Mouse (Mus musculus) adrenal gland, postnatal 4 days (tissue): ENCODE data around the gene Btbd10. TPM values are rescaled to one million over a fixed set of nuclear protein-coding genes. Genes with fewer than 3 reads are reported as not detected.
A peak's percentile ranks its signal among the peaks of the same experiment; 100 is the strongest.

Source experiments
- DNase-seq, 2 experiments: peaks; one replicate each; pipeline ENCODE4 v3.0.0; 2021 to 2022; ENCODE audit warnings: low spot score in 2 of 2, mixed read lengths in 2 of 2
- long read RNA-seq, 2 experiments: library from polyadenylated mRNA; stranded (forward); transcript quantifications; one replicate each; pipeline ENCODE4 v2.0.0; 2021
- total RNA-seq, 2 experiments: library from RNA; stranded (reverse); gene quantifications; 2 replicates each; pipeline ENCODE4 v1.2.3; 2021

Gene Btbd10
- 10 to 100 TPM; 16.7 to 19.3 TPM for total RNA-seq
- long read RNA-seq, experiment 1, transcript Btbd10-203 (9 exons, 2,394 nt): major isoform, 5 of 8 reads
- long read RNA-seq, experiment 1, partial matches to known transcripts: 0 of 8 reads
- long read RNA-seq, experiment 1, other reads (novel, unspliced or antisense): 2 of 8 reads
- long read RNA-seq, experiment 2, transcript Btbd10-203 (9 exons, 2,394 nt): major isoform, 19 of 52 reads
- long read RNA-seq, experiment 2, transcript Btbd10-201 (11 exons, 2,581 nt): minor isoform, 15 of 52 reads
- long read RNA-seq, experiment 2, partial matches to known transcripts: 2 of 52 reads
- long read RNA-seq, experiment 2, other reads (novel, unspliced or antisense): 16 of 52 reads

DNA sequence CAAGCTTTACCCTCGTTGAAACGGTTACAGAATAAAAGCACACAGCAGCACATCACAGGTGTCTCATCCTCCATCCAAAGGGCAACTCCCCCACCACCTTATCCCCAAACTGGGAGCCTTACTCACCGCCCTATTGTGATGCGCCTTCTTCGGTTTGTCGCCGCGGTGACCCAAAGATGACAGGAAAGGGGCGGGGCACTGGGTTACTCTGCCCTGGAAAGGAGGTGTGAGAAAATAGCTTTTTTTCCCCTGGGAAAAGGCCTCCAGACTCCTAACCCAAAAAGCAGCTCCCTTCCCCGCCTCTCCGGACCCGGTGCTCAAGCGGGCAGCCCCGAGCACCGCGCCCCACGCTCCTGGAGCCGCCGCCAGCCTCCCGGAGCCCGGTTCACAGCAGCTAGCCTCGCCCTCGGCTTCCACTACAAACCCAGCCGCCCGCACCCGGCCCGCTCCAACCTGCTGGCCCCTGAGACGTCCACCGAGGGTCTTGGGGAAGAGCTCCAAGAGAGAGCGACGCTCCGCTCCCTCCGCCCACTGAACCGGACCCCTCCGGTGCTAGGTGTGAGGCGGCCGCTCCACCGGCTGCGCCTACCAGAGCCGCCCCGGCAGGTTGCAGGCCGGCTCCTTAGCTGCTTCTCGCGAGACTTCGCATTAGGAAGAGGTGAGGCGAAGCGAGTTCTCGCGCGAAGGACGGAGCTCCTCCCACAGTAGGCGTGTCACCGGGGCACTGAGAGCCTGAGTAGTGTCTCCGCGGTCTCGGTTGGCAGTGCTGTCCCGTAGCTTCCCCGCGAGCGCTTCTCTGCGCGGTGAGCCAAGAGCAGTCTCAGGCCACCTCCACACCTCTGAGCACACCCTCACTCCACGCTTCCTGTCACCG, at the start of gene Btbd10:
Btbd10 (minus strand) TSS at position 647 of the 874 bp plus-strand sequence.
- peak; percentile 90 to 91 for DNase-seq

DNA sequence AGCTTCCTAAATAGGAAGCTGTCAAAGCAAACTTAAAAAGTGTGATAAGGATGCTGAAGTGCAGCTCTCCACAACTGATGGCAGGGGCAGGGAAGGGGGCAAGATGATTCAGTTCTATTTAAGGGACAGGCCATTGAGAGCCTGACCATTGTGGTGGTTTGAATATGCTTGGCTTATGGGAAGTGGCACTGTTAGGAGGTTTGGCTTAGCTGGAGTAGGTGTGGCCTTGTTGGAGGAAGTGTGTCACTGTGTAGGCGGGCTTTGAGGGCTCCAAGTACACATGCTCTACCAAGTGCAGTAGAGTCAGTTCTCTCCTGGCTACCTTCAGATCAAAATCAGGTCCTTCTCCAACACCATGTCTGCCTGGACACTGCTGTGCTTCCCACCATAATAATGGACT, 47.3 kb upstream of the Btbd10 start:
- DNase-seq: no peak

DNA sequence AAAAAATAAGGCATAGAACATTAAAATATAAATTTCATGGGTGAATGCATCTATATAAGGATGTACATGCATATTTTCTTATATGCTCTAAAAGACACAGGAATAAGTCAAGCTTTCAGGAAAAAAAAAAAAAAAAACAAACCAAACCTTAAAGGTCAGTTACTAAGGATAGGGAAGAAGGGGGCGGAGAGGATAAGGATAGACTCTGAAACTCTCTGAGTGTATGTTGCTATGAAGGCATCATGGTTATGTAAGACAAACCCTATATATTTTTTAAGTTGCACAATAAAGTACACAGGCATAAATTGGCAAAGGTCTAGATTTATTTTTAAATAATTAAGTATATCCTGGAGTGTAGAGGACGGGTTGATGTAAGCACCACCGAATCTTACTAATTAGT, 46.1 kb upstream of the Btbd10 start:
- DNase-seq: no peak

DNA sequence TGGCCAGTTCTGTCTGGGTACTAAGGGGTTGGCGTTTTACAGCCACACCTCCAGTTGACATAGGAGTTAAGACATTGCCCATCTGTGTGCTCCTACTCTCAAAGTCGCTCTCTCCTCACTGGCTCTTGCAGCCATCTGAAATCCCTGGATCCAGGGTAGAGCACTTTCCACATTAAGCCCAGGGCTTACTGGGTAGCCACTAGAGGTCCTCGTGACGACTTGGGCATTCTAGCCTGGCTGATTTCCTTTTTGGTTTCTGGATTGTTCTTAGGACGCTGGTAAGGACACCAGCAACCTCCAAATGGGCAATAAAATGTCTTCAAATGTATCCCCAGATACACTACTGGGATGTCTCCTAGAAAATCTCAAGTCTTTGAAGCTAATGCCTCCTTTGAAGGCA, 39.5 kb upstream of the Btbd10 start:
- no peak for DNase-seq

DNA sequence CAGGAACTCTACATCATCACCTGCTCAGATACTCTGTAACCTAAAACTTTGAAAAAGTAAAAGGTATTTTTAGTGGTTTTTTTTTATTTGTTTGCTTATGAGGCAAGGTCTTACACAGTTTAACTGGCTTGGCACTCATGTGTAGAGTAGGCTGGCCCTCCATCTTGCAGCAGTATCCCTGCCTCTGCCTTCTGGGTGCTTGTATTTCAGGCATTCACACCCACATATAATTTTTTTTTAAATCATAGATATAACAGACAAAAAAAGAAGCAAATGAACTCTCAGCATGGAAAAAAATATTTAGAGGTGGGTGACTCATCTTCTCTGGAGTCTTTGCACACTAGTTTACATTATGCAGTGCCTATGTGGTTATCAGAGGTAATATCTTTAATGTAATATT, 28.9 kb upstream of the Btbd10 start:
- DNase-seq: no peak

DNA sequence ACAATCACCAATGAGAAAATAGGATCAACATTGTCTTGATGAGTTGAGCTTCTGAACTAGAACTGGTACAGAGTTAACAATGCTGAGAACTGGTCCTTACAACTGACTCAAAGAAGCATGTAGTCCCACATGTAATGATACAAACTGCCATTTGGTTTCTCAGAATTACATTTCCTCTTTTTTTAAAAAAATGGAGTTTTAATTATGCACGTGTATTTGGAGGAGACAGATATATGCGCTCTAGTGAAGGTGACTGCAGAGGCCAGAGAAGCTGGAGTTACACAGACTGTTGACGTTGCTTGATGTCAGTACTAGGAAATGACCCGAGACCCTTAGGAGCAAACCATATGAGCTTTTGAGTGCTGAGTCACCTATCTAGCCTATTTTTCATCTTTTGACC, 27.5 kb upstream of the Btbd10 start:
- no peak for DNase-seq

DNA sequence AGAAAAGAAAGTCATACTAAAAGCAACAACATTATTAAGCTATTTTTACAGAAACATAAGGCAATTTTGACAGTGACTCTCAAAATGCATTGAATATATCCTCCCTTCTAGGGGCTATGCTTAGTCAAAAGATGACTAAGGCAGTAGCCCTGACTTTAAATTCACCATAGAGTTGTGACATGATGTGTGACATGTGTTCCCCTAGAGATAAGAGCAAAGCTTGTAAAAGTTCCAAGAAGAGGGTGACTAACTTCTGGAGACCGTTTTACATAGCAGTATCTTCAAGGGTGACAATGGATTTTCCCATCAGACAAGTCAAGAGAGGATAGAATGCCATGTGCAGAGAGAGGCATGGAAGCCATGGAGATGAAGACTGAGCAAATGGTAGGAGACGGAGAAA, 22.4 kb upstream of the Btbd10 start:
- no peak for DNase-seq

DNA sequence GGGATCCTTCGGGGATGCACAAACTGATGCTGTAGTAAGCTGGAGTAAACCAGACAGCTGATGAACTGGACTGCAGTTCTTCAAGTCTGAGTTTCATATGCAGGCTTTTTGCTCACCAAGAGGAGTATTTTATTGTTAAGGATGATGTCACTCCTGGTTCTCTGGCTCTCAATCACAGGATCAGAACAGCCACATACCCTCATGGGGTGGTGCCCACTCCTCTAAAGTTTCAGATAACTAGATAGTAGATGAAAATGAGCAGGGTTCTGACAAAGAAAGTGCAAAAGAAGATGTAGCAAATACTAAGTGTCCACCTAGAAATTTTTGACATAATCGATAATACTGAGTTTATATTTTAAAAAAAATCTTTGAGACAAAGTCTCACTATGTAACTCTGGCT, 19.3 kb upstream of the Btbd10 start, which contains the start of gene Pth:
Pth (minus strand) TSS at position 101 of the 400 bp plus-strand sequence.
- DNase-seq: no peak

DNA sequence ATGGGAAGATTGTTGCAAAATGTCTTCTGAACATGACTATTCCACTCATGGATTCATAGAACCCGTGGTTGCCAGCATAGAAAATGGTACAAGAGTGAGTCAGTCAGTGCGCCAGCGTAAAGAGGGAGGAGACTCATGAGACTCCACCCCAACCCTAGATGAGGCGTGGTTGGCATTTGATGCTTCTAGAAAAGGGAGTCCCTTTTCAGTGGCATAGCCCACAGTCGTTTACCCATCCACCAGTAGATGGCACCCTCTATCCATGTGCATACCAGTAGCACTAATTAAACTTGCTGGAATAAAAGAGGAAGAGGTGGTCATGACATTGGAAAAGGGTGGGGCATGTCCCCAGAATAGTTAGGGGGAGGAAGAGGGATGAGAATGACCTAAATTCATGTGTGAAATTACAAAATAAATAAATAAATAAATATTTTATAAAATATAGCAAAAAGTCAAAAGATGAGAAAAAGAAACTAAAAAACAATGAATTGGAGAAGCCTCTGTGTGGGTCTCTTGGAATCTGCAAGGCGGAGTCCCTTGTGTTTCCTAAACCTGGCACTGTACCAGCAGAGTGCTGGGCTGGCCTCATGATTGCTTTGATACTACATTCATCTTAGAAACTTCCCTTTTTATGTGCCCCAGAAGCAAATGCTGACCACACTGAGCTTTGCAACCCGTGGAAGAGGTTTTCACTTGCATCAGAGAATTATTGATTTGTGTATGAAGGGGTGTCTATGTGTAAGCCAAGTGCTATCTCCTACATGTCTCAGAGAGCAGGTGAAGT, 8.9 kb upstream of the Btbd10 start:
- DNase-seq: peak; percentile 27 to 62

DNA sequence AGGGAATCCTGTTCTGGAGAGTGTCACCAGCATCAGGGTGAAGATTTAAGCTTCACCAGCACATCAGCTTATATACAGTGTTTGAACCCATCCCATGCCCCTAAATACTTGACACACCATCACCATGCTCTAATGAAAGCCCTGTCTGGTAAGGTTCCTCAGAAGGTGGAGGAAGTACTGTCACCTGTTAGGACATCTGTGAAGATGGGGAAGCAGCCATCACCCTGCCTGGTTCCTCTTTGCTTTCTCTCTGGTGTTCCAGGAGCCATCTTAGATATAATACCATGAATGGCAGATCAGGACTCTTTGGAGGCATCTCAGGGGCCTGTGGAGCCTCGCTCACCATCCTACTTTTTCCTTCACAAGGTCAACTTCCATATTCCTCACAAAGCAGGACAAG, 3.5 kb upstream of the Btbd10 start:
- no peak for DNase-seq

DNA sequence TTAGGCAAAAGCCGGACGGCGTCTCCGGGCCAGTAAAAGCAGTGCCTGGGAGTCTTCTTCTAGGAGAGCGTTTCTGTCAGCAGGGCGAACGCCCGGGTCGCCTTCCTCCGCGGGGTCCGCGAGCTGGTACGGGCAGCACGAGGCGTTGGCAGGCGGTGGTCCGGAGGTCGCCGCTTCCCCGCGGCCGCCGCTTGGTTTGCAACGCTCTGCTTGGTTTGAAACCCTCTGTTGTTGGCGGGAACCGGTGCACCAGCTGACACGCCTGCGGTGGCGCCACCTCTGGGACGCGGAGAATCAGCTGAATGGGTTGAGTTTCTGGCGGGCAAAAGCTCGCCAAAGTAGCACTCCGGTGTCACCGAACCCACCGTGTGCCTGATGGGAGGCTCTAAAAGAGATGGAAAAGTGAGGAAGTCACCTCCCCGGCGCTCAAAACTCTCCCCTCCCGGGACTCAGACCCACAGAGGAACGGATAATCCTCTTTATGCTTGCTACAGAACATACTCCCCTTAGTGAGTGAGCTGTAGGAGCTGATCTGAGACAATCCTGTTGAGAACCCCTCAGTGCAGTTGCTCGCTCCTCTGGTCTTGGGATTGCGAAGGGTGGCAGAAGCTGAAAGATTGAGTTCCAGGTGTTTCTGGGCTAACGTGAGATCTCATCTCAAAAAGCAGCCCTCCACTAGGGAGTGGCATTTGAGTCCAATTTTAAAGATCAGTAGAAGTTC, 588 bp upstream of the Btbd10 start:
- peak; percentile 47 to 59 for DNase-seq

DNA sequence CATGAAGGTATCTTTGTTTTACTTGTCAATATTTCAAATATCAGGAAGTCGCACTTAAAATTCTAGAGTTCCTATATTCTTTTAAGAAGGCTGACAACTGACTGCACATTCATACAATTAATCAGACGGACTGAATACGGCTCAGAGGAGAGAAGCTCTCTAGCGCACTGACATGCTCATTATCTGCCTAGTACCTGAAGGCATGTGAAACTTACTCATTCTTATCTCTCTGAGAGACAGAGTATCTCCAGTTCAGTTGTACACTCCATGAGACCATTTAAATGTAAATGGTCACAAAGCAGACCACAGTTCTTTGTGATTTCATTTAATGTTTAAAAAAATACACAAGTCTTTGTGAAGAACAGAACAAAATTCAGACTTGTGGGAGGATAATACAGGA, 1.8 kb downstream of the Btbd10 start:
- no peak for DNase-seq

DNA sequence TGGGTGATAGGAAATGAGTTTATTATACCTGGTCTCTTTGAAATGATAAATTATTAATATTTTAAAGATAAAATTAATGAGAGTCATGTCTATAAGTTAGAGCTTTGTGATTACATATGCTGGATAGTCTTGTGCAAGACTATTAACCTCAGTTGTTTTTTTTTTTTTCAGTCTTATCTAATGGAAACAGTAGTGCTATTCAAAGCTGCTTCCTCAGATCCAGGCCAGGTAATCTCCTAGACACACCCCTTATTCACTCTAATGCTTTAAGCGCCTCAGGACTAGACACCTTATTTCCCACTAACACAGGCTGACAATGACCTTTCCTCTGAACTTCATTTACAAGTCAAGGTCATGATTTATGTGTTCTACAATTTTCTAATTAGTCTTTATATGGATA, 20.1 kb downstream of the Btbd10 start:
- DNase-seq: no peak

DNA sequence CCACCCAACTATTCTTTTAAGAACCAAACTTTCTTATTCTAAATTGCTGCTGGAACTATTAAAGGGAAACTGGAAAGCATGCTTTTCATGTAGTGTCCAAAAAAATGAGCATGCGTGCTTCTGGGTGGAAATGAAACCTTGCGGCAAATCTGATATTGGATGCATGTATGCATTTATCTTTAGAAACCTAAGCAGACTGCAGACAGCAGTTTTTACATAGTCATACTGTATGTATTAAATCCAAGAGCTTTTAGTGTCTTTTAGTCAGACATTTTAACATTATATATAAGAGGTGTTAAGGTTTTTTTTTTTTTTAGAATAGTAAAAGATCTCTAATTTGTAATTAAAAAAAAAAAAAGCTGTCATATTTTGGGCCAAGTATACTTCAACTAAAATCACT, 21.5 kb downstream of the Btbd10 start:
- DNase-seq: no peak

DNA sequence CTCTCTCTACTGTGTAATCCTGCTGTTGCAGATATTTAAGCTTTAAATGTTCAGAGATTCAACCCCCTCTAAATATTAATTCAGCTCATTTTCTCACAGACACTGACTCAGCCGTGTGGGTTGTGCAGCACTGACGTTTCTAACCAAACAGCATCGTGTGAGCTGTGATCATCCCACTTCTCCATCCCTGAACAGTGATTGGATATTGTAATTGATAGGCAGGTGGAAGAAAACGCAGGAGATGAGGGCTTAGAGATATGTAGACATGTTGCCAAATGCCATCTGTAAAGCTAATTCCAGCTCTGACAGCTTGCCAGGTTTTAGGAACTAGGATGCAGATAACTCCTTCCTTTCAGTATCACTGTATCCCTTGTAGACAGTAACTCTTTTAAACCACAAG, 21.9 kb downstream of the Btbd10 start:
- DNase-seq: no peak

DNA sequence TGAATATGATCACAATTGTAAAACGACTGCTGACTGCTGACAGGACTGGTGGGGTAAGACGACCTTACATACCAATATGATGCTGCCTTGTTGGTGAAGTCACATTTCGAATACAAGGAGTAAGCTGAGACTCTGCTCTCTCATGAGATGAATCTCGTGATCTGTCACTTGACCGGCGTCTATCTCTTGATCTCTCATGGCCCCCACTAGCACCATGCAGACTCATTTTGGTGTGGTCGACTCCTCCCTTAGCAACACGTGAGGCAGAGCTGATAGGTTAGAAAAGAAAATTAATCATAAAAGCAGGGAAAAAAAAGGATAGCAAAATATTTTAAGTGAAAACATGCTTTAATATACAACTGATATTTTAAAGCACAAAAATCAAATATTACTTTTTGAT, 33.9 kb downstream of the Btbd10 start:
- DNase-seq: no peak

DNA sequence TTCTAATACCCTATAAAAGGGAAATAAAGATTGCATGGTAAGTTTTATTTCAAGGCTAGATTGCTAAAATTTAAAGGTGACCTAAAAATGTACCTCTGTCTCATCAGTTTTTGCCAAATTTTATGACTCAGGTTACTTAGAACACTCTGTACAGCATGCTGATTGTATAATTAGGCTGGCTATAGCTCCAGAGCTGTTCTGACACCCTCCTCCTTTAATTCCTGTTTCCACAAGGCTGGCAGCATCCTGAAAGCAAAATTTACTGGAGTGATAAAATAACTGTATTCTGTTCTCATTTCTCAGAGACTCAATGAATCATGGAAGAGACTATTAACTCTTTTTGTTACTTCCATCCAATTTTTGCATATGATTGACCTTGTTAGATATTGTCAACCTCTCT, 35.2 kb downstream of the Btbd10 start:
- DNase-seq: no peak

DNA sequence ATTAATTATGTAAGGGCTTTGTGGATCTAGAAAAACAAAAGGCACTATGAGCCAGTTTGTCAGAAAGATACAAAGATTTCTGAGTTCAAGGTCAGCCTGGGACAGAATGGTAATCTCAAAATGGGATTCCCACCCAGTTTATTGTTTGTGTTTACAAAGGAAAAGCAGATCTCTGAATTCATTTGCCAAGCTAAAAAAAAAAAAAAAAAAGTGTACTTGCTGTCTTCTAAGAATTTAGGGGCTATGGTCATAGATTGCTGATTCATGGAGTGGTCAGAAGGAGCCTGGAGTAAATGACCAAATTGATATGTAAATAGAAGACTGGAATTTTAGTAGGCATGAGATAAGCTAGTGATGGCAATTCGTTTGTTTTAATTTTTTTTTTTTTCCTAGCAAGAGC, 49.1 kb downstream of the Btbd10 start:
- DNase-seq: no peak

DNA sequence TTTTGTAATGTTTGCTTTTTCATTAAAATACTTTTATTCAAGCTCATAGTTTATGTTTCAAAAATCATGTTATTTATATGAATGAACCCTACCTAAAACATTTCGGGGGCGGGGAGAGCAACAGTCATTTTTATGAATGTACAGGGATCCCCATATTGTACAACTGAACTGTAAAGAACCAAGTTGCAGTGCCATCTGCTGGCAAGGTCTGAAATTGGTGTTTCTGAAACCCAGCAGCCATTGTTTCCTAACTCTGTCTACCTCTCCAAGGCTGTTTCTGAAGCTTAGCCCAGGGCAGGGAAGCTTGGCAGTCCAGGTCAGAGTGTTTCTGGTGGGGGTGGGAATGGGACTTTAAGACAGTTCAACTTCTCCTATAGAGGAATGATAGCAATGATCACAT, 57.4 kb downstream of the Btbd10 start:
- no peak for DNase-seq

DNA sequence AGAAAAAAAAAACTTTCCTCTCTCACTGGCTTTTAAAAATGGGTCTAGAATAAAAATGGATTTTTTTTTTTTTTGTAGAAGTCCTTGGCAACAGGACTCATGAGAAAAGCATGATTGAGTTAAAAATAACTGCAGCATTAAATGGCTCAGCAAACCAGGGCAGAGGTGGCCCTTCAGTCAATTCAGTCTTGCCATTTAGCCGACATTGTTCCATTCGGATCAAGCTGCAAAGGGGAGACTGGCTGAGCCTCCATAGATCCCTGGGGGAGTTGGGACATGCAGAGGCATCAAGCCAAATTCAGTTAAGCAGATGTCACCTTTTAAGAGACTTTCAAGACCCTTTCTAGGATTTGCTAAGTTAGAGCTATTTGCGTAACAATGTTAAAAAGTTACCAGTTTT, 59.1 kb downstream of the Btbd10 start:
- no peak for DNase-seq

DNA sequence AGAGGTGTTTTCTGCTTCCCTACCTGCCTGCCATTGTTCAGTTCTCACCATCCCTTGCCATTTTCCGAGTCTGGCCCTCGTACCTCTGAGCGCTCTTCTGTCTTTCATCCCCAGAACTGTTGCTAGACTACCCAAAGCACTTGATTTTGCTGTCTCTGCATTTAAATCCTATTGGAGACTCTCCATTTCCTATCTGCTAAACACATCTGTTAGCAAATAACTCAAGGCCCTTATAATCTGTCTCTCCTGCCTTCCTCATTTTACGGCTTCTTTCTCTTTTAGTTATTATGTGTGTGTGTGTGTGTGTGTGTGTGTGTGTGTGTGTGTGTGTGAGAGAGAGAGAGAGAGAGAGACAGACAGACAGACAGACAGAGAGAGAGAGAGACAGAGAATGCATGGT, 71.4 kb downstream of the Btbd10 start:
- no peak for DNase-seq
